Mouse (Mus musculus) forebrain, embryonic 12.5 days (tissue): ENCODE results near the gene Ube2l3. TPM values are rescaled to one million over a fixed set of nuclear protein-coding genes. Genes with fewer than 3 reads are reported as not detected.
A peak's percentile ranks its signal among the peaks of the same experiment; 100 is the strongest.

ENCODE experiments used
- ATAC-seq: fragments of 200-750 bp; cut with Nextera tagmentation; 2 replicates; pipeline ENCODE4 v1.8.0; 2017; ENCODE audit warnings: moderate TSS enrichment; ENCODE audit not compliant: low FRiP score
- H3K27ac ChIP-seq: fragments of 300-500 bp; sonication (generic); 2 replicates; pipeline ENCODE4 v1.5.1; 2016; ENCODE audit warnings: mild to moderate bottlenecking
- H3K27me3 ChIP-seq: fragments of 300-500 bp; sonication (generic); 2 replicates; pipeline ENCODE4 v1.6.1; 2016; ENCODE audit warnings: mild to moderate bottlenecking
- H3K36me3 ChIP-seq: fragments of 300-500 bp; sonication (generic); replicated peaks from 2 replicates; pipeline ENCODE4 v1.6.1; 2016; ENCODE audit warnings: mild to moderate bottlenecking
- H3K4me1 ChIP-seq: fragments of 300-500 bp; sonication (generic); 2 replicates; pipeline ENCODE4 v1.6.1; 2016
- H3K4me2 ChIP-seq: fragments of 300-500 bp; sonication (generic); 2 replicates; pipeline ENCODE4 v1.6.1; 2016; ENCODE audit warnings: mild to moderate bottlenecking, moderate library complexity
- H3K4me3 ChIP-seq: fragments of 300-500 bp; sonication (generic); replicated peaks from 2 replicates; pipeline ENCODE4 v1.5.1; 2016; ENCODE audit warnings: mild to moderate bottlenecking
- H3K9ac ChIP-seq: fragments of 300-500 bp; sonication (generic); 2 replicates; pipeline ENCODE4 v1.6.1; 2016; ENCODE audit warnings: mild to moderate bottlenecking
- H3K9me3 ChIP-seq: fragments of 300-500 bp; sonication (generic); 2 replicates; pipeline ENCODE4 v1.6.1; 2016
- WGBS: fragments of 180-500 bp; shearing (Covaris S2); methylation state at CpG from one replicate; pipeline ENCODE4 v1.1.7; 2016; 5-methylcytosine and 5-hydroxymethylcytosine counted together
- polyA plus RNA-seq: library from polyadenylated mRNA; unstranded; fragments of >200 nt; fragmentation: Nextera tagmentation; extraction: Ambion mirVana; gene quantifications from 2 replicates; pipeline ENCODE4 v1.2.1, GENCODE M21; 2016

The Ube2l3 gene
- polyA plus RNA-seq: 388 and 407 TPM in 2 replicates

- no peak within 1 kb of the TSS for H3K27ac ChIP-seq
- H3K9me3 ChIP-seq: no peaks in the 10 kb centered on the region
- peak within 1 kb of the TSS; percentile 93 for H3K4me3 ChIP-seq
- H3K9ac ChIP-seq: no peak within 1 kb of the TSS
- peaks cover 8% of the 10 kb centered on the region; the same call in 1 of the 2 replicates for H3K27me3 ChIP-seq
- 84% methylated on average over 1 of the region's 1 CpGs for WGBS
- H3K36me3 ChIP-seq: no peaks in the 10 kb centered on the region
- H3K4me2 ChIP-seq: peak within 1 kb of the TSS; percentile 69
- no peak for ATAC-seq
- H3K4me1 ChIP-seq: peaks cover 15% of the 10 kb centered on the region
These were observed at the start of gene Ube2l3 for GRCm38 (mm10) chr16:17202549-17202948. TSS of gene Ube2l3 (minus strand) at chr16:17202649.

DNA sequence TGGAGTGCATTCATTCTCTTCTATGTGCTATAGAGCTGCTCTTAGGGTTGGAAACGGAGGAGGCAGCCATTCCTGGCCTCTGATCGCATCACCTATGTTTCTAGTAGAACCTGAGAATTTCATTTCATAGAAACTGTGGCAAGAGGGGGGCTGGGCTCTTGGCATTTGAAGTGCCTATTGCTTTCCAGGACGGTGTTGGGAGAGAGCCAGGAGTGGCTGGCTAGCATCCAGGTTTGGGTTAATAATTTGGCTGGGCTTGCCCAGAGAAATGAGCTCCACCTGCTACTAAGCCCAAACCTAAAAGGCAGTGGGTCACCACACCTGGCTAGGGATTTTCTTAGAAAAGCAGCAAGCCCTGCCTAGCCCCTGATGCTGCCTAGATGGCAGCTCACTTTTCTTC is 49.1 kb upstream of the Ube2l3 start:
- peaks cover 14% of the 10 kb centered on the region; the same call in 1 of the 2 replicates for H3K36me3 ChIP-seq
- H3K27ac ChIP-seq: no peak overlapping the region
- H3K27me3 ChIP-seq: no peaks in the 10 kb centered on the region
- no peak overlapping the region for H3K4me2 ChIP-seq
- H3K9me3 ChIP-seq: no peaks in the 10 kb centered on the region
- H3K4me3 ChIP-seq: no peak overlapping the region
- H3K9ac ChIP-seq: no peak overlapping the region
- ATAC-seq: peak; percentile 27; the same call in 1 of the 2 replicates
- H3K4me1 ChIP-seq: peaks cover 40% of the 10 kb centered on the region
- 61% methylated on average over 3 of the region's 3 CpGs for WGBS

GRCm38 (mm10) chr16:17249135-17249534 is 46.7 kb upstream of the Ube2l3 start:
- H3K4me2 ChIP-seq: no peak overlapping the region
- H3K9ac ChIP-seq: no peak overlapping the region
- no peaks in the 10 kb centered on the region for H3K36me3 ChIP-seq
- peaks cover 31% of the 10 kb centered on the region for H3K4me1 ChIP-seq
- no peak for ATAC-seq
- H3K9me3 ChIP-seq: no peaks in the 10 kb centered on the region
- no peak overlapping the region for H3K4me3 ChIP-seq
- WGBS: 85% methylated on average over 6 of the region's 6 CpGs
- H3K27me3 ChIP-seq: no peaks in the 10 kb centered on the region
- no peak overlapping the region for H3K27ac ChIP-seq

DNA sequence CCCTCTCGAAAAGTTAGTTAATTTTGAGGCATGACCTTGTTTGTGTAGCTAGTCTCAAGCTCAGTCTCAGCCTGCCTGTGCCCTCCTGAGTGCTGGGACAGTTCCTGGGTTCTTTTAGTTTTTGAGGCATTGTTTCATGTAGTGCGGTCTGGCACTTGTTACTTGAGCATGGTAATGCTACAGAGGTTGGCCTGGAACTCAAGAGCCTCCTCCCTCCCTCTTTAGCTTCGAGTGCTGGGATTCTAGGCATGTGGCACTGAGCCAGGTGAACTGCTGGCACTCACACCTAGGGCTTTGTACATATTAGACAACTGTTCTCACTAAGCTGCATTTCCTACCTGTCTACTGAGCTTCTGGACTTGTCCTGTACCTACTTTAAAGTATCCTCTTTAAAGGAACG is 45.3 kb upstream of the Ube2l3 start:
- no peak overlapping the region for H3K9ac ChIP-seq
- no peak overlapping the region for H3K4me3 ChIP-seq
- no peak overlapping the region for H3K4me2 ChIP-seq
- peaks cover 17% of the 10 kb centered on the region for H3K4me1 ChIP-seq
- WGBS: 81% methylated on average over 4 of the region's 4 CpGs
- H3K9me3 ChIP-seq: no peaks in the 10 kb centered on the region
- ATAC-seq: no peak
- H3K27ac ChIP-seq: no peak overlapping the region
- H3K27me3 ChIP-seq: no peaks in the 10 kb centered on the region
- no peaks in the 10 kb centered on the region for H3K36me3 ChIP-seq

DNA sequence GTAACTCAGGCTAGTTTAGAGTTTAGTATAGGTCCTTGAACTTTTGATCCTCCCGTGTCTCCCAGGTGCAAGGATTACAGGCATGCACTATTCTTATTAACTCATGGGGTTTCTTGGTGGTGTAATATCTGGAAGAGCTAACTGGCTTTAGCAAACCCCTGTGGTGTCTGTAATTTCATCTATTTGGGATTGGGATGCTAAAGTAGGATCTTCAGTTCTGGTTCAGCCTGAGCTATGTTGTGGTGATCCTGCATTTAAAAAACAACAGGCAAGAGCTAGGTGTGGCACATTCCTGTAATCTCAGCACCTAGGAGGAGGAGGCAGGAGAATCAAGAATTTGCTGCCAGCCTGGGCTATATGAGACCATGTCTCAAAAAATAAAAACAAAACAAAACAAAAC is 42.5 kb upstream of the Ube2l3 start:
- ATAC-seq: no peak
- Histone ChIP-seq H3K4me2 (no peak overlapping the region), H3K4me1 (peaks cover 4% of the 10 kb centered on the region; the same call in 1 of the 2 replicates), H3K9me3 (no peaks in the 10 kb centered on the region), H3K27ac (no peak overlapping the region), H3K27me3 (no peaks in the 10 kb centered on the region), H3K36me3 (no peaks in the 10 kb centered on the region), H3K4me3 (no peak overlapping the region), H3K9ac (no peak overlapping the region)
- 81% methylated on average over 1 of the region's 1 CpGs for WGBS

GRCm38 (mm10) chr16:17243731-17244130 is 41.3 kb upstream of the Ube2l3 start:
- WGBS: 74% methylated on average over 1 of the region's 1 CpGs
- Histone ChIP-seq H3K36me3 (no peaks in the 10 kb centered on the region), H3K9me3 (no peaks in the 10 kb centered on the region), H3K4me3 (no peak overlapping the region), H3K4me2 (no peak overlapping the region), H3K27me3 (no peaks in the 10 kb centered on the region), H3K4me1 (peaks cover 16% of the 10 kb centered on the region), H3K9ac (no peak overlapping the region), H3K27ac (no peak overlapping the region)
- no peak for ATAC-seq

DNA sequence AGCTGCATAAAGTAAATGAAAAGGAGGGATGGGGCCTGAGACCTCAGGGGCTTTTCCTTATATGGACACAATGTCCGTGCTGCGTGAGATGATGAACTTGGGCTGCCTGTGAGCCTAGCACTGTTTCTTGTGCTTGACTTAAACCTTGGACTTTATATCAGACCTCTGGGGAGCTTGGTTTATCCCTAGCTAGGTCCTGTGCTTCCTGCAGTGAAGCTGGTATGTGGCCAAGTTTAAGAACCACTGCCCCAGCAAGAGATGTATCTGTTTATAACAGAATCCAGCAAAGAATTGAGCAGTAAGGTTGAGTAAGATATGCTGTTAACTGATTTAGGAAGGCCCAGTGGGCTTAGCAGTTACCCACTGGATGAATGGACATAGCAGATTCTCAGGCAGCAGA is 37.0 kb upstream of the Ube2l3 start:
- no peak overlapping the region for H3K9ac ChIP-seq
- no peak overlapping the region for H3K4me3 ChIP-seq
- H3K27me3 ChIP-seq: no peaks in the 10 kb centered on the region
- H3K4me2 ChIP-seq: no peak overlapping the region
- no peaks in the 10 kb centered on the region for H3K36me3 ChIP-seq
- no peak for ATAC-seq
- peaks cover 43% of the 10 kb centered on the region for H3K4me1 ChIP-seq
- WGBS: 83% methylated on average over 2 of the region's 2 CpGs
- H3K9me3 ChIP-seq: no peaks in the 10 kb centered on the region
- no peak overlapping the region for H3K27ac ChIP-seq

GRCm38 (mm10) chr16:17237634-17238033 is 35.2 kb upstream of the Ube2l3 start:
- H3K9me3 ChIP-seq: no peaks in the 10 kb centered on the region
- WGBS: 91% methylated on average over 3 of the region's 3 CpGs
- H3K4me1 ChIP-seq: peaks cover 51% of the 10 kb centered on the region
- ATAC-seq: no peak
- no peaks in the 10 kb centered on the region for H3K27me3 ChIP-seq
- H3K27ac ChIP-seq: no peak overlapping the region
- H3K9ac ChIP-seq: no peak overlapping the region
- H3K4me2 ChIP-seq: no peak overlapping the region
- no peaks in the 10 kb centered on the region for H3K36me3 ChIP-seq
- H3K4me3 ChIP-seq: no peak overlapping the region

GRCm38 (mm10) chr16:17234916-17235665 is 32.6 kb upstream of the Ube2l3 start:
- Histone ChIP-seq H3K4me1 (peaks cover 49% of the 10 kb centered on the region), H3K9ac (peak overlapping the region; percentile 91), H3K4me3 (peak overlapping the region; percentile 94), H3K27me3 (no peaks in the 10 kb centered on the region), H3K27ac (peak overlapping the region; percentile 95), H3K36me3 (no peaks in the 10 kb centered on the region), H3K4me2 (peak overlapping the region; percentile 89), H3K9me3 (no peaks in the 10 kb centered on the region)
- WGBS: 65% methylated on average over 9 of the region's 9 CpGs
- ATAC-seq: no peak

- no peaks in the 10 kb centered on the region for H3K27me3 ChIP-seq
- no peaks in the 10 kb centered on the region for H3K36me3 ChIP-seq
- H3K4me1 ChIP-seq: peaks cover 44% of the 10 kb centered on the region
- H3K4me2 ChIP-seq: peak overlapping the region; percentile 89
- H3K9me3 ChIP-seq: no peaks in the 10 kb centered on the region
- H3K9ac ChIP-seq: peak overlapping the region; percentile 91
- 3% methylated on average over 12 of the region's 12 CpGs for WGBS
- peak overlapping the region; percentile 94 for H3K4me3 ChIP-seq
- peak overlapping the region; percentile 95 for H3K27ac ChIP-seq
- ATAC-seq: no peak
These were observed 32.0 kb upstream of the Ube2l3 start for GRCm38 (mm10) chr16:17234499-17234895.

GRCm38 (mm10) chr16:17233702-17234498 is 31.5 kb upstream of the Ube2l3 start:
- no peaks in the 10 kb centered on the region for H3K9me3 ChIP-seq
- peak; percentile 73 for ATAC-seq
- under 1% methylated on average over 56 of the region's 62 CpGs for WGBS

GRCm38 (mm10) chr16:17232794-17233701 is 30.6 kb upstream of the Ube2l3 start, which contains the start of gene Hic2:
TSS of gene Hic2 (plus strand) at chr16:17233572.
- peak within 1 kb of the TSS; percentile 94 for H3K4me3 ChIP-seq
- H3K4me2 ChIP-seq: peak within 1 kb of the TSS; percentile 89
- ATAC-seq: peak; percentile 97
- no peaks in the 10 kb centered on the region for H3K36me3 ChIP-seq
- H3K27me3 ChIP-seq: no peaks in the 10 kb centered on the region
- H3K27ac ChIP-seq: peak within 1 kb of the TSS; percentile 95
- peaks cover 32% of the 10 kb centered on the region for H3K4me1 ChIP-seq
- under 1% methylated on average over 58 of the region's 59 CpGs for WGBS
- peak within 1 kb of the TSS; percentile 91 for H3K9ac ChIP-seq
- no peaks in the 10 kb centered on the region for H3K9me3 ChIP-seq

More at GRCm38 (mm10) chr16:17233702-17234498, 31.5 kb upstream of the Ube2l3 start:
- H3K27ac ChIP-seq: peak overlapping the region; percentile 95
- peaks cover 38% of the 10 kb centered on the region for H3K4me1 ChIP-seq
- peak overlapping the region; percentile 89 for H3K4me2 ChIP-seq
- peak overlapping the region; percentile 91 for H3K9ac ChIP-seq
- H3K4me3 ChIP-seq: peak overlapping the region; percentile 94
- no peaks in the 10 kb centered on the region for H3K27me3 ChIP-seq
- no peaks in the 10 kb centered on the region for H3K36me3 ChIP-seq
